Mouse (Mus musculus): ENCODE data around the gene Samd8.

Samd8 gene

DNA sequence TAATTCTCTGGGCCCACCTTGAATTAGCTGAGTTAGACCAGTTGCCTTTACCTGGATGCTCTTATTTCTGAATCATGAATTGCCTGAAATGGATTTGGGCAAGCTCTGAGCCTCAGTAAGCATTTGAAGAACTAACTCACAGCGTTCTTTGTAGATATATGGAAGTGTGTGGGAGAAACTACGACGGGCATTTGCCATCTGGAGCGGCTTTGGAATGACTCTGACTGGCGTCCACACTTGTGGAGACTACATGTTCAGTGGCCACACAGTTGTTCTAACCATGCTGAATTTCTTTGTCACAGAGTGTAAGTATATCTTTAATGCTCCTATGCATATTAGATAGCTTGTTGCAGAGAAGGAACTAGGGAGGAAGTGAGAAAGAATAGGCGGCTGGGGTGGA is 41.9 kb downstream of the Samd8 start:
- no peak for DNase-seq (ENCODE audit: low read depth, low spot score)

DNA sequence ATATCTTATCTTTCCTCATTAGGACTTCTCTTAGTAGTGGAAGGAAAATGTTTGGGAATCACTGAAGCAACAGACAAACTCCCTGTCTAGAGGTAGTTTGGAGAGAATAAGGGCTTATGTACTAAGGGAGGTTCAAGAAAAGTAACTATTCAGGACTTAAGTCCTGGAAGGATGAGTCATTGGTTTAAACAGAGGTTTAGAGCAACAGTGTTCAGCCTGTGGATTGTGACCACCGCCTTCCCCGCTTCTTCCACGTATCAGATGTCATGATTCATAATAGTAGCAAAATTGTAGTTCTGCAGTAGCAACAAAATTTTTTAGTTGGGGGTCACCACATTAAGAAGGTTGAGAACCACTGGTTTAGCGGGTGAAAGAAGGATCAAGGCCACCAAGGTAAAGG is 50.3 kb downstream of the Samd8 start:
- DNase-seq (ENCODE audit: low read depth, low spot score) = no peak

DNA sequence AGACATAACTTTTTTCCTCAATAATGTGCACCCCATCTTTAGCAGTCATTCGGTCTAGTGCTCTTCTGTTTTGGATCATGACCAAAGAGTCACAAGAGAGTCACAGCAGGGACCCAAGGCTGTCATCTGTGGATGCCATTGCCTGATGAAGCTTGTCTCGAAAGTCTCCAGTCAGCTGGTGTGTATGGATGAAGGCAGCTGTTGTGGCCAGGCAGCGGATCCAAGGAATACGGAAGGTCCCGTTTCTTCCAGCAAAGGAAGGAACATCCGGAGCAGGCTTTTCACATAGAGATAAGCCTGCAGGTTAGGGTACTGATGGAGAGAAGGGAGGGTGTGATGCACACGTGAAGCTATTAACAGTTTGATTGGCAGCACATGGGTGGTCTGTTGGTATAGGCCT is 51.3 kb downstream of the Samd8 start:
- DNase-seq (ENCODE audit: low read depth, low spot score) = no peak

DNA sequence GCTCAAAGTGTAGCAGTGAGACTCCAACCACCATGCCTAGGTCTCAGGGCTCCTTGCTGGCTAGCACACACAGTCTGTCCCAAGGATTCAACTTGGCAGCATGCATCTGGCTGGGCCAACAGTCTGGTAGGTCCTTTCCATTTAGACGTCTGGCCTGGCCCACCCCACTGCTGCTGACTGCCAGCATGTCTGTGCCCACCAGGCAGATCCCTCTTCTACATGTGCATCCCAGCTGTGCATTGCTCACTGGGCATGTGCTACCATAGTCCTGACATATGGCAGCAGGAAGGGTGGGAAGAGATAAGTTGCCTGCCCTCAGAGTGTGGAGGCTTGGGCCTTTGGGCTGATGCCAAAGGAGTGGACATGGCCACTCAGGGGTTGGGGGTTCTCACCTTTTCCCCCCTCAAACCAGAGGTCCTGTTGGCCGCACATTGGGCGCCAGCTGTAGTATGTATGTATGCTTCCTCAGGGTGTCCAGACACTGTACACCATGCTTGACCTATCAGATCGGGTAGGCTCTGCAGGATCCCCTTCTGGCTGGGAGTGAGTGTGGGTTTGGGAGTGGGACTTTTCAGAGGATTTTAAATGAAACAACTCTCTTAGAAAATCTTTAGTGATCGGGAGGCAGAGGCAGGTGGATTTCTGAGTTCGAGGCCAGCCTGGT is 52.3 kb downstream of the Samd8 start:
- no peak for DNase-seq (ENCODE audit: low read depth, low spot score)

DNA sequence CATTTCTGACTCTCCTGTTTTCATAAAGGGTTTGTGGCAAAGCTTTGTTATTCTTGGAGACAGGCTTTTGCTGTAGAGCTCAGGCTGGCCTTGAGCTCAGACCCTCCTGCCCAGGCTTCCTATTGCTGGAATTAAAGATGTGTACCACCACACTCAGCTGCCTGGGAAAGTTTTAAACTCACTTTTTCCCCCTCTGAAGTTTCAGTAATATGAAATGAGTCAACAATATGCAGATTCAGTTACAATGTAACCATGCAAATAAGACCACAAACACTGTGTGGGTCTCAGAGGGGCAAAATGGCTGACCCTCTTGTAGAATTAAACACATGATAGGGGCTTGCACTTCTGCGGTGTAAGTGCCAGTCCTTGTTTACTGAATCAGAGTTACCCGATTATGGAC is 55.9 kb downstream of the Samd8 start:
- DNase-seq (ENCODE audit: low read depth, low spot score) = no peak

DNA sequence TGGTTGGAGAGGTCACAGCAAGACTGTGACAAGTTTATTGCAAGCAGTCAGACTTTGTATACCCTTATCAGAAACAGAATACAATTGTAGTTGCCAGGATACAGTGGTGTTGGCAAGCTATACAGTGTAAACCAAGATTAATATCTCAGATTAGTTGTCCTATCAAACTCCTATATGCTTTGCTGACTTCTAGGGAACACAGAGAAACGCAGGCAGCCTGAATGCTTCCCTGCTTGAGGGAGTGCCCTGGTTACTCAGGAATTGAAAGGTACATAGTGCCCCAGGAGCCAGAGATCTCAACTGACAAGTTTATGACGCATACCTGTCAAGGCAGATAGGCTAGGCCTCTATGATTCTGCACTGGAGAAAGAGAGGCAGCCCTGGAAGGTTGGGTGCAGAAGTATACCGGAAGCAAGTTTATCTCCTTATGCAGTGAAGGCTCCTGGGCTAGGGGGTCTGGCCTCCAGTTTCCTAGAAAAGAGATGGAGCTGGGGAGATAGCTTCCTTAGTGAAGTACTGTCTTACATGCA is 56.4 kb downstream of the Samd8 start:
- no peak for DNase-seq (ENCODE audit: low read depth, low spot score)

DNA sequence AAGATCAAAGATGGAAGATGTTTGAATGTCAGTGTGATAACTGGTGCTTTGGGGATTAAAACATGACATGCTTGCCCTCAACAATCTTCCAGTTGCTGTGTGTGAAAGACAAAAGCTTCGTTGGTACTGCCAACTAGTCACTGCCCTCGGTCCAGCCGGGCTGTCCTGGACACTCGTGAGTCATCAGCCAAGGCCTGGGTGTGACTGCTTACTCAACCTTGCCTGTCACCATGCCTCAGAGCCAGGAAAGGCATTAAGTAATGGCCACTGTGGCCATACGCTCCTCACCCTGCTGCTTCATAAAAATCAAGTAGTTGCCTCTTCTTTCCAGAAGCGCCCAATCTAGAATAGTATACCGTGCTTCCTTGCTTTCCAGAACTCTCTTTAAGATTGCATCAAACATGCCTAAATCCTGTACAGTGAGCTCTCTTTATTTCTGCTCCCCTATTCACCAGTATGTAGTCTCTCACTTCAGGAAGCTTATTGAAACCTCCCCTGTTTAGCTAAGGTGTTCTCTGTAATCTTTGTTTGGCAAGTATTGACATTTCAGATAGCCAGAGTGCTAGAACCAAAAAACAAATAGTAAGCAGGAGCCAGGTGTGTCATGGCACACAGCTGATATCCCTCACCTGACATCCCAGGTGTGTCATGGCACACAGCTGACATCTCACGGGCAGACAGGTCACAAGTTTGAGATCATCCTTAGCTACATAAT is 58.0 kb downstream of the Samd8 start:
- no peak for DNase-seq (ENCODE audit: low read depth, low spot score)

DNA sequence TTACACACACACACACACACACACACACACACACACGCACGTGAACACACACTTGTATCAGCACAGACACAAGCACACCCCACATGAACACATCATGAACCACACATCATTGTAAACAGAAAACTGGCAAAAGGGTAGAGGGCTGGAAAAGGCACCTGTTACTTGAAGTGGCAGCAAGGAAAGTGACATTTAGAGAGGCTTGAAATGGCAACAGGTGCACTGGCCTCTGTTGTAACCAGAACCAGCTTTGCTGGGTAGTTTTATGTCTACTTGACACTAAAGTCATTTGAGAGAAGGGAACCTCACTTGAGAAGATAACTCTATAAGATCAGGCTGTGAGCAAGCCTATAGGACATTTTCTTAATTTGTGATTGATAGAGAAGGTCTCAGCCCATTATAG is 59.1 kb downstream of the Samd8 start:
- DNase-seq (ENCODE audit: low read depth, low spot score) = no peak

DNA sequence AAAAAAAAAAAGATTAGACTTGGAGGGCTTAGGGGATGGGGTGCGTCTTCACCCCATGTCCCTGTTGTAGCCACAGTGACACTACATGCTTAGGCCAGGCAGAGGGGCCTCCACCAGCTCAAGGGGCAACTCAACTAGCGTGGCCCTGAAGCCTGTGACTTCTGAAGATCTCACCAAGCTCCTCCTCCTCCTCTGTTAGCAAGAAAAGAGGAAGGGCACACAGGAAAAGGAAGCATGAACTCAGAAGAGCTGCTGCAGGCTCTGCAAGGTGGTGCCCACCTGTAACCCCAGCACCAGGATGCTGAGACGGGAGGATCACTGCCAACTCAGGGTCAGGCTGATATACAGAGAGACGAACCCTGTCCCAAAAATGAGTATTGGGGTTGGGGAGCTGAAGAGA is 61.0 kb downstream of the Samd8 start:
- no peak for DNase-seq (ENCODE audit: low read depth, low spot score)

DNA sequence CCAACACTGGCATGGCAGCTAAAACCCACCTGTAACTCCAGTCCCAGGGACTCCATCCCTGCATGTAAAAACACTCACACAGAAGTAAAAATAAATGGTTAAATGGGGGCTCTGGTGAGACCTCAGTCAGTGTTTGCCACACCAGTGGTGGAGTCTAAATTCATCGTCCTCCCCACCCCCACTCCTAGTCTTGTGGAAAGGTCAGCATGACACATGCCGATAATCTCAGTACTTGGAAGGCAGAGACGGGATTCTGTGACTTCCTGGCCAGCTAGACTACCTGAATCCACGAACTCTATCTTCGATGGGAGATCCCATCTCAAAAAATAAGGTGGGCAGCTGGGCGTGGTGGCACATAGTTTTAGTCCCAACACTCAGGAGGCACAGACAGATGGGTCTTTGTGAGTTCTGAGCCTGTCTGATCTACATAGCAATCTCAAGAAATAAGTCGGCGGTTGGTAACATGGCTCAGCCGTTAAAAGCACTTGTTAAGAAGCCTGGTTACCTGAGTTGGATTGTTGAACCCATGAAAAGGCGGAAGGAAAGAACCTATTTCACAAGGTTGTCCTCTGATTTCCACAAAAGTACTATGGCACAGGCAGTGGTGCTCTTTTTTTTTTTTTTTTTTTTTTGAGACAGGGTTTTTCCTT is 61.5 kb downstream of the Samd8 start:
- no peak for DNase-seq (ENCODE audit: low read depth, low spot score)

DNA sequence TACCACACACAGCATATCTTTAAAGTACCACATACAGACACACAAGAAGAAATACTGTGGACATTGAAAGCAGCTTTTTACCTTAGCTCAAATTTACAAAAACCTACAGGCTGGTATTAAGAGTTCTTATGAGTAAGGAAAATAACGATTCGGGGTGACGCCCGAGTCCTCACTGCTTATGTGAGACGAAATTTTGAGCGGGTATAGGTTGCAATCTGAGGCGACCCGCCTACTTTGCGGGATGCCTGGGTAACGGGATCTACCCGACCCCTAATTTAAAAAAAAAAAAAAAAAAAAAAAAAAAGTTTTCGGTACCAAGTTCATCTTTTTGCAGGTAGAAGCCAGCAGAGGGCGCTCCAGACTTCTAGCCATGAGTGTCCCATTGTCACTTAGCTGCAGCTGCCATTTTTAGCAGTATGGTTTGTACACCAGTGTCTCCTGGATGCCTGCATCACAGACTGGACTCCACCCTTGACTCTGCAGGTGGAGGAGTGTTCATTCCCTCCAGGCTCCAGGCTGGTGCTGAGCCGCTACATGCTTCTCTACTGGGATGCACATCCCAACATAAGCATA is 62.3 kb downstream of the Samd8 start:
- no peak for DNase-seq (ENCODE audit: low read depth, low spot score)

DNA sequence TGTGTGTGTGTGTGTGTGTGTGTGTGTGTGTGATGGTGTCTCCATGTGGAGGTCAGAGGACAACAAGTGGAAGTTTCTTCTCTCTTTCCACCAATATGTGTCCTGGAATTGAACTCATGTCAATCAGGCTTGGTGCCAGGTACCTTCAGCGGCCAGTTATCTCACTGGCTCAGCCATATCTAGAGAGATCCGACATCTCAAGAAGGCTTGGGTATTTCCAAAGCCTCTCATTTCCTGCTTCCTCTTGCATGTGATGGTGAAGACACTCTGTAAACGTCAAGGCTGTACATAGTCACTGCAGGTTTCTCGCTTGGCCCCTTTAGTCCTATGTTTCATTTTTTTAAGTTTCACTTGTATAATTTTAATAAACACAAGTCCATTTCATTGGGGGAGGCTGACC is 62.9 kb downstream of the Samd8 start:
- no peak for DNase-seq (ENCODE audit: low read depth, low spot score)

DNA sequence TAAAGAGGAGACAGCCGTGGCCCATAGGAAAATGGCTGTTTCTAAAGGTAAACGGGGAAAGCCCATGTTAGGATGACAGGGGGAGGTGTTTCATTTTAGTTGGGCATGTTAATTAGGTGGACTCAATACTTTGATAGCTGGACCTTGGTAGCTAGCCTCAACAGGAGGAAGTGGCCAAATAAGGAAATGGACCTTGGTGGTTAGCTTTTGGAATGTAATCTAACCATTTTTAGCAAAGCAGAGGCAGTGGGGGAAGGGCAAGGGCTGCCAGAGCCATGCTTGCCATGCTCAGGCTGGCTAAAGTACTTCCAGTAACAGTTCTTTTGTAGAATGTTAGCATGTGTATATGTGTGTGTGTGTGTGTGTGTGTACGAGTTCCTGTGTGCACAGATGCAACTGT is 63.5 kb downstream of the Samd8 start:
- no peak for DNase-seq (ENCODE audit: low read depth, low spot score)

DNA sequence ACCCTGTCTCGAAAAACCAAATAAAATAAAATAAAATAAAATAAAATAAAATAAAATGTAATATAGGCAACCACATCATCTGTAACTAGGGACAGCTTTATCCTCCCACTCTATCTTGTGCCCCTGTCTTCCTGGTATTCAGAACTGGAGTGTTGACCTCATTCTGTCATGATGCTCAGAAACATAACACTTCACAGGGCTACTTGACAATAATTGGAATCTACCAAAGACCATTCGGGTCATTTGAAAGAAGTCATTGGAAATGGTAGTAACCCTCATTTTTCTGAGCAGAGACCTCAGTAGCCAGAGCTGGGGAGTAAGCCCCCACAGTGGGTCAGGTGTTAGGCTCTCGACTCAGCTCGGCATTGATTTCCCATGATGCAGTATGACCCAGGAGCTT is 64.3 kb downstream of the Samd8 start:
- DNase-seq (ENCODE audit: low read depth, low spot score) = no peak

DNA sequence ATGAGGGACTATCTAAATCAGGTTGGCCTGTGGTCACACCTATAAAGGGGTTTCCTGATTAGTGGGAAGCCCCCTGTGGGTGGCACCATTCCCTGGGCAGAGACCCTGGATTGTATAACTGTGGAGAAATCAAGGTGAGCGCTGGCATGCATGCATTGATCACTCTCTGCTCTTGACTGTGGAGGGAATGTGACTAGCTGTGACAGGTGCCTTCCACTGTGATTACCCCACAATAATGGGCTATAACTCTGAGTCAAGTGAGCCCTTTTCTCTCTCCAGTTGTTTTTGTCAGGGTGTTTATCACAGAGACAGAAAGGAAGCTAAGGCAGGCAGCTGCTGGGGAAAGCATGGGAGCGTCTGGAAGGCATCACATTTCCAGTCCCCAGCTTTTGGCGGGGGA is 65.9 kb downstream of the Samd8 start:
- DNase-seq (ENCODE audit: low read depth, low spot score) = no peak

DNA sequence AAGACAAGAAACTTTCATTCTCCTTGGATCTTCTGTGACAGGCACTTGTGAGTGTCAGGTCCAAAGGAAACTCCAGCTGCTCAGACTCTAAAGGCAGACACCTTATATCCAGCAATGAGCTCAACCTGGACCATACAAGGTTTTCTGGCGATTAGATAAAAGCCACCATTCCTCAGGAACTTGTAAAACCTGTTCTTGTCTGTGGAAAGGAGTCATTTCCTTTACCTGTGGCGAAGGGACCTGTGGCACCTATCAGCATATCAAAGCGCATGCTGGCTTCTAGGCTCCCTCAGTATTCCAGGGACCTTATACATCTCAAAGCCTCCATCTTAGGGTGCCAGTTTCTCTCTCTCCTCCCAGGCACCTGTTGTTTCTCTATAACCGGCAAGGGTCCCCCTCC is 67.1 kb downstream of the Samd8 start:
- DNase-seq (ENCODE audit: low read depth, low spot score) = no peak

DNA sequence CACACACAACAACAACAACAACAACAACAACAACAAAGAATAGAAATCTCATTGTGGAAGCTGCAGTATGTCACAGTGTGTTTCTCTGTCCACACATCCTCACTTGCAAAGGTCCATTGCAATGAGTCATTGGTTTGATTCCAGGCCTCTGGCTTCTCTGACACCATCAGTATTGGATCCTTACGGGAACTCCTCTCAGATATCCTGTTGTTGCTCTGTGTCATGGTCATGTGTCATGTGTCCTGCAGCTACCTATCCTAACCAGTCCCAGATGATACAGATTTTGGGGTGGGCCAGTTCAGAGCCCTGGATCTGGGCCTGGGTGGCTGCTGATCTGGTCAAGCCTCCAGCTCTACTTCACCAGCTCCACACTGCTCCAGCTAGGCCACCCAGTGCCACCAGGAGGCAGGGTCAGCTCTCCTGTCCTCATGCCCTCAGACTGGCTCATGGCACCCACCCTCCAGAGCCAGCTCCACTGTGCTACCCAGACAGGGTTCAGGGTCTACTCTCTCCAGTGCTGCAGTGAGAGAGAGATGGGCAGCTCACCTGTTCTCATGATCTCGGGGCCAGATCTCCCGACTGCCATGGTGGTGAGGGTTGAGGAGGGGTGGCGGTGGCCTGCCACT is 70.7 kb downstream of the Samd8 start:
- DNase-seq (ENCODE audit: low read depth, low spot score) = no peak

DNA sequence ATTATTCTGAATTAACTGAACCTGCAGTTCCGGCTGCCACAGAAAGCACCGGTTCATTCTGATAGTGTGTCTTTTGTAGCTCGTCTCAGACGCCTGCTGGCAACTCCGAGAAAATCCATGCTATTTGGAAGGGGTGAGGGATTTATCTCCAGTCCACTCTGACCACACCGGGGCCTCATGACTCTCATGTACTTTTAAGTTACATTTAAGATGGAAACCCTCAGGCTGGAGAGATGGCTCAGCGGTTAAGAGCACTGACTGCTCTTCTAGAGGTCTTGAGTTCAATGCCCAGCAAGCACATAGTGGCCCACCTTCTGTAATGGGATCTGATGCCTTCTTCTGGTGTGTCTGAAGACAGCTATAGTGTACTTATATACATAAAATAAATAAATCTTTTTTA is 72.0 kb downstream of the Samd8 start:
- DNase-seq (ENCODE audit: low read depth, low spot score) = no peak

DNA sequence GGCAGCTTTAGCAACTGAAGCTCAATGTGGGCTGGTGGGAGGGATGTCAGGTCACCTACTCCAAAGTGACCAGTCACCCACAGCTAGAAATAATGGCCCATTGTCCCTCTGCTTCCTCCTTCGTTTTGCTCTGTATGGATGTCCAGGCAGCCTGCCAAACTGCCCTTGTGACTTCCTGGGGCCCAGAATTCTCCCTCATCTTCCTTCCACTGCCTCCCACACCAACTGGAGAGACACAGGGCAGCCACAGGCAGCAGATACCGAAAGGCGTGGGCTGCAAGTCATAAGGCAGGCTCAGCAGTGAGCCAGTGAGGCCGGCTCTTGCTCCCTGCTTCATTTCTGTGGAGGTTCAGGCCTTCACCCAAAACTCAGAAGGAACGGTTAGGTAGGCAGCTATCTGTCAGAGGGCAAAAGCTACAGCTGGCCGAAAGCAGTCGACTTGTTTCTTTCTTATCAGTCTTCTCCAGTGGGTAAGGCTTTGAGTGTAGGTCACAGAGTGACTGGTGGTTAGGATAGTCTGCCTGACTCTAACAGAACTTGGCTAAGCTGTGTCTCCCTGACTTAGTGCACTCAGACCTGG is 72.6 kb downstream of the Samd8 start:
- DNase-seq (ENCODE audit: low read depth, low spot score) = no peak

DNA sequence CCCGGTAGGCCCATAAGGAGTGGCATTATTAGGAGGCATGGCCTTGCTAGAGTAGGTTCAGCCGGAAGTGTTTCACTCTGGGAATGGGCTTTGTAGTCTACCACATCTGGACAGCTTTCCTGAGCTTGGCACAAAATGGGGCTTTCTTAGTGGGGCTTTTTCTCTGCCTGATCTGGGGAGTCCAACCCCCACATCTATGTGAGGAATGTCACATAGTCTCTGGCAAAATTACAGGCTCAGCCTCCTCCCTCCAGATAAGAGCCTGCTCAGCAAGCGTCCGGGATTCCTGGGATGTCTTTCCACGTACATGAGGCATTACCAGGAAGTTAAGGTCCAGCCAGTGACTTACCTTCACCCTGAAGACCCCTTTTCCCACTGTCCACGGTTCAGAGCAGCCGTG is 73.6 kb downstream of the Samd8 start:
- DNase-seq (ENCODE audit: low read depth, low spot score) = no peak

DNA sequence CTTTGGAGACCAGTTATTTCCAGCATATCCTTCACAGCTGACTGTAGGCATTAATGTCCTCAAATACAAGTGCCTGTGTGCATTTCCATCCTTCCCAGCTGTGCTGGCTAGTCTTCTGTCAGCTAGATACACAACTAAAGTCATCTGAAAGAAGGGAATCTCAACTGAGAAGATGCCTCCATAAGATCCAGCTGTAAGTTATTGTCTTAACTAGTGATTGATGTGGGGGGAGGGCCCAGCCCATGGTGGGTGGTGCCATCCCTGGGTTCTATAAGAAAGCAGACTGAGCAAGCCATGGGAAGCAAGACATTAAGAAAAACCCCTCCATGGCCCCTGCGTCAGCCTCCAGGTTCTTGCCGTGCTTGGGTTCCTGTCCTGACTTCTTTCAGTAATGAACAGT is 74.6 kb downstream of the Samd8 start, which contains the start of gene Vdac2:
Gene Vdac2, plus strand, starts transcription at position 301 of the 400 bp plus-strand sequence.
- no peak for DNase-seq (ENCODE audit: low read depth, low spot score)

All from brain, embryonic 18.5 days (tissue).